Mouse (Mus musculus) heart, embryonic 15.5 days (tissue): ENCODE data around the gene Nmu. TPM values are rescaled to one million over a fixed set of nuclear protein-coding genes. Genes with fewer than 3 reads are reported as not detected.

ENCODE experiments used
- ATAC-seq: fragments of 200-750 bp; cut with Nextera tagmentation; replicated peaks from 2 replicates; pipeline ENCODE4 v1.8.0; 2017; ENCODE audit warnings: low read depth, moderate TSS enrichment; ENCODE audit not compliant: insufficient number of reproducible peaks, insufficient read depth, low FRiP score
- H3K27ac ChIP-seq: fragments of 300-500 bp; sonication (generic); 2 replicates; pipeline ENCODE4 v1.5.1; 2015; ENCODE audit warnings: mild to moderate bottlenecking, inconsistent platforms
- H3K27me3 ChIP-seq: fragments of 300-500 bp; sonication (generic); 2 replicates; pipeline ENCODE4 v1.6.1; 2015; ENCODE audit warnings: inconsistent platforms
- H3K36me3 ChIP-seq: fragments of 300-500 bp; sonication (generic); 2 replicates; pipeline ENCODE4 v1.6.1; 2015; ENCODE audit warnings: mild to moderate bottlenecking, inconsistent platforms
- H3K4me1 ChIP-seq: fragments of 300-500 bp; sonication (generic); replicated peaks from 2 replicates; pipeline ENCODE4 v1.6.1; 2015; ENCODE audit warnings: inconsistent platforms
- H3K4me2 ChIP-seq: fragments of 300-500 bp; sonication (generic); 2 replicates; pipeline ENCODE4 v1.6.1; 2015; ENCODE audit warnings: inconsistent platforms, mild to moderate bottlenecking, moderate library complexity
- H3K4me3 ChIP-seq: fragments of 300-500 bp; sonication (generic); 2 replicates; pipeline ENCODE4 v1.5.1; 2015; ENCODE audit warnings: mild to moderate bottlenecking, inconsistent platforms
- H3K9ac ChIP-seq: fragments of 300-500 bp; sonication (generic); 2 replicates; pipeline ENCODE4 v1.6.1; 2015; ENCODE audit warnings: mild to moderate bottlenecking, inconsistent platforms
- H3K9me3 ChIP-seq: fragments of 300-500 bp; sonication (generic); replicated peaks from 2 replicates; pipeline ENCODE4 v1.6.1; 2016; ENCODE audit warnings: inconsistent platforms
- WGBS: fragments of 180-500 bp; shearing (Covaris S2); methylation state at CpG from one replicate; pipeline ENCODE4 v1.1.7; 2015; ENCODE audit warnings: mixed read lengths; 5-methylcytosine and 5-hydroxymethylcytosine counted together
- polyA plus RNA-seq: library from polyadenylated mRNA; unstranded; fragments of >200 nt; fragmentation: Nextera tagmentation; extraction: Ambion mirVana; gene quantifications from 2 replicates; pipeline ENCODE4 v1.2.1, GENCODE M21; 2015

Gene Nmu
- polyA plus RNA-seq, result not detected in 2 replicates

DNA sequence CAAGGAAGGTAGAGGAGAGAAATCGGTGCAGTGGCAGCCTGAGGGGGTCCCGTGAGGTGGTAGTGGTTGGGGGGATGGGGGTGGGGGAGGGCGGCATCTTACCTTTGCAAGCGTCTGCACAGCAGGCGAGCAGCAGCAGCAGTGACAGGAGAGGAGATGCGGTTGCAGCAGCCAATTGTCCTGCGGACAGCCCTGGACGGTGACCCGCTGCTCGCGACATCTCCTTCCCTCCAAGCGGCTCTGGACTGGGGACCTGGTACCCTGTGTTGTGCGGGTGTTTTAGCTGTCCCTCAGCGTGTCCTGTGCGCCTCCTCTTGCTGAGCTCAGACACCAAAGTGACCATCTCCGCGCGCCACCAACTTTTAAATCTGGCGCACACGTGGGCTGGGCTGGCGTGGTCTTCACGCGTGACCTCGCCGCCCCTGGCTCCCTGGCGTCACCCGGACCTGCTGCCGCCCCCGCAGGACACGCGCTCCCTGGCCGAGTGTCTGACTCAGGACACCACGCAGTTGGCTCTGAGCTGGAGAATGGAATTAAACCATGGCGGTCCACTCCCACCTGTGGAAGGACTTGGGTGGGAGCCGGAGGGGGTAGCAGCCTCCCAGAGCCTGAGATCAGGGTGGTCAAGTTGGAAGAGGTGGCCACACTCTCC, at the start of gene Nmu:
Gene Nmu (minus strand): TSS at position 336 of the 652 bp plus-strand sequence.
- H3K9me3 ChIP-seq, result no peaks in the 10 kb centered on the region
- H3K4me1 ChIP-seq, result peaks cover 9% of the 10 kb centered on the region
- H3K4me3 ChIP-seq, result peak within 1 kb of the TSS; percentile 41
- H3K36me3 ChIP-seq, result no peaks in the 10 kb centered on the region
- H3K27ac ChIP-seq, result no peak within 1 kb of the TSS
- 4% methylated on average over 35 of the region's 35 CpGs for WGBS
- peaks cover 19% of the 10 kb centered on the region for H3K27me3 ChIP-seq
- H3K4me2 ChIP-seq, result peak within 1 kb of the TSS; percentile 75
- ATAC-seq, result no peak
- no peak within 1 kb of the TSS; the same call in 1 of the 2 replicates for H3K9ac ChIP-seq

- Histone ChIP-seq H3K36me3 (no peaks in the 10 kb centered on the region), H3K9ac (no peak overlapping the region), H3K27ac (no peak overlapping the region), H3K4me3 (no peak overlapping the region), H3K9me3 (no peaks in the 10 kb centered on the region), H3K27me3 (no peaks in the 10 kb centered on the region), H3K4me2 (no peak overlapping the region), H3K4me1 (no peaks in the 10 kb centered on the region)
- ATAC-seq, result no peak
- 72% methylated on average over 4 of the region's 4 CpGs for WGBS
These were observed 48.1 kb upstream of the Nmu start for GRCm38 (mm10) chr5:76411697-76412096.

- Histone ChIP-seq H3K27me3 (no peaks in the 10 kb centered on the region), H3K36me3 (no peaks in the 10 kb centered on the region), H3K9ac (no peak overlapping the region), H3K4me1 (no peaks in the 10 kb centered on the region), H3K4me2 (no peak overlapping the region), H3K9me3 (no peaks in the 10 kb centered on the region), H3K4me3 (no peak overlapping the region), H3K27ac (no peak overlapping the region)
- 88% methylated on average over 5 of the region's 5 CpGs for WGBS
- no peak for ATAC-seq
These were observed 30.8 kb upstream of the Nmu start for GRCm38 (mm10) chr5:76394382-76394781.

- no peak for ATAC-seq
- H3K9ac ChIP-seq, result no peak overlapping the region
- no peak overlapping the region for H3K27ac ChIP-seq
- 79% methylated on average over 10 of the region's 10 CpGs for WGBS
- H3K4me3 ChIP-seq, result no peak overlapping the region
- H3K27me3 ChIP-seq, result no peaks in the 10 kb centered on the region
- H3K9me3 ChIP-seq, result no peaks in the 10 kb centered on the region
- no peaks in the 10 kb centered on the region for H3K4me1 ChIP-seq
- no peak overlapping the region for H3K4me2 ChIP-seq
- H3K36me3 ChIP-seq, result no peaks in the 10 kb centered on the region
These were observed 25.6 kb upstream of the Nmu start for GRCm38 (mm10) chr5:76389041-76389795.

DNA sequence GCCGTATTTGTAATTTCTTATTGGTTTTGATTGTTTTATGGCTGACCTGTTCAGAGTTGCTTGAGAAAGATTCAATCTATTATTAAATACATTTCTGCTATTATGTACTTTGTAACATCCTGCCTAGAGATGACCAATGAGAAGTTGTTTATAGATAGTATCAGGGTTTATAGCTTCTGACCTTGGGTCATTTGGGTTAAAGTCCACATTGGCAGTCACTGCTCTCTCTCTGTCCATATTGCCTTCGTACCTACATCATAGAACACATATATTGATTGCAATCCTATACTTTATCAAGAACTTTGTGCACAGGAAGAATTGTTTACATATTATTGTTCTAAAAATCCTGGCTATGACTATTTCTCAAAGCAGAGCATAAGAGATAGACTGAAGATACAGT, 24.9 kb upstream of the Nmu start:
- H3K27ac ChIP-seq, result no peak overlapping the region
- no peaks in the 10 kb centered on the region for H3K4me1 ChIP-seq
- H3K36me3 ChIP-seq, result no peaks in the 10 kb centered on the region
- no peaks in the 10 kb centered on the region for H3K9me3 ChIP-seq
- WGBS, result 79% methylated on average over 2 of the region's 2 CpGs
- no peak overlapping the region for H3K9ac ChIP-seq
- no peak overlapping the region for H3K4me3 ChIP-seq
- no peak overlapping the region for H3K4me2 ChIP-seq
- no peak for ATAC-seq
- H3K27me3 ChIP-seq, result no peaks in the 10 kb centered on the region

- Histone ChIP-seq H3K9ac (no peak overlapping the region), H3K27me3 (no peaks in the 10 kb centered on the region), H3K4me1 (no peaks in the 10 kb centered on the region), H3K36me3 (no peaks in the 10 kb centered on the region), H3K4me2 (no peak overlapping the region), H3K4me3 (no peak overlapping the region), H3K27ac (no peak overlapping the region), H3K9me3 (no peaks in the 10 kb centered on the region)
- 69% methylated on average over 6 of the region's 6 CpGs for WGBS
- ATAC-seq, result no peak
These were observed 20.1 kb upstream of the Nmu start for GRCm38 (mm10) chr5:76383673-76384072.

GRCm38 (mm10) chr5:76381836-76382235, 18.2 kb upstream of the Nmu start:
- no peaks in the 10 kb centered on the region for H3K27me3 ChIP-seq
- H3K4me2 ChIP-seq, result no peak overlapping the region
- WGBS, result 78% methylated on average over 5 of the region's 5 CpGs
- H3K9ac ChIP-seq, result no peak overlapping the region
- no peak for ATAC-seq
- H3K4me3 ChIP-seq, result no peak overlapping the region
- H3K36me3 ChIP-seq, result no peaks in the 10 kb centered on the region
- H3K4me1 ChIP-seq, result no peaks in the 10 kb centered on the region
- no peaks in the 10 kb centered on the region for H3K9me3 ChIP-seq
- H3K27ac ChIP-seq, result no peak overlapping the region

DNA sequence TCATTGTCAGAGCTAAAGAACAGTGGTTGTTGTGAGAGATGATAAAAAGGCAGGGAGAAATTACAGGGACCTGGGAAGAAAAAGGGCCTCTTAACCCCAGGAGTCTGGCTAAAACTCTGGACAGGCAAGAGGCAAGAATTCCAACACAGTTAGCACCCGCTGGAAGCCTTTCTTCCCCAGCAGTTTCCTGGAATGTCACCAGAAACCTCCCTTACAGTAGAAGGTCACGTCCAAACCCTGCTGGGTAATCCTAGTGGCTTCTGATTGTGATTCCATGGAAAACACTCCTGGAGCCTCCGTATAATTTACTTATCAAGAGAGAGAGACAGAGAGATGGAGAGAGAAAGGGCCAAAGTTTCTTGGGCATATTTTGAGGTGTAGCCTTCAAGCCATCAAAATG, 15.6 kb upstream of the Nmu start:
- 25% methylated on average over 3 of the region's 3 CpGs for WGBS
- H3K27me3 ChIP-seq, result no peaks in the 10 kb centered on the region
- H3K27ac ChIP-seq, result no peak overlapping the region
- no peaks in the 10 kb centered on the region for H3K9me3 ChIP-seq
- no peaks in the 10 kb centered on the region for H3K4me1 ChIP-seq
- no peak for ATAC-seq
- H3K9ac ChIP-seq, result no peak overlapping the region
- no peaks in the 10 kb centered on the region for H3K36me3 ChIP-seq
- no peak overlapping the region for H3K4me3 ChIP-seq
- no peak overlapping the region for H3K4me2 ChIP-seq

GRCm38 (mm10) chr5:76369215-76369840, 5.7 kb upstream of the Nmu start:
- Histone ChIP-seq H3K4me2 (no peak overlapping the region), H3K36me3 (no peaks in the 10 kb centered on the region), H3K27ac (no peak overlapping the region), H3K4me1 (peaks cover 8% of the 10 kb centered on the region; the same call in 1 of the 2 replicates), H3K9ac (no peak overlapping the region), H3K9me3 (no peaks in the 10 kb centered on the region), H3K27me3 (peaks cover 3% of the 10 kb centered on the region), H3K4me3 (no peak overlapping the region)
- no peak for ATAC-seq
- WGBS, result 67% methylated on average over 8 of the region's 8 CpGs

GRCm38 (mm10) chr5:76365406-76365805, 1.8 kb upstream of the Nmu start:
- ATAC-seq, result no peak
- Histone ChIP-seq H3K9ac (no peak overlapping the region), H3K27me3 (peaks cover 19% of the 10 kb centered on the region), H3K4me2 (no peak overlapping the region), H3K4me1 (peaks cover 9% of the 10 kb centered on the region), H3K27ac (no peak overlapping the region), H3K36me3 (no peaks in the 10 kb centered on the region), H3K9me3 (no peaks in the 10 kb centered on the region), H3K4me3 (no peak overlapping the region)
- WGBS, result 50% methylated on average over 5 of the region's 5 CpGs

DNA sequence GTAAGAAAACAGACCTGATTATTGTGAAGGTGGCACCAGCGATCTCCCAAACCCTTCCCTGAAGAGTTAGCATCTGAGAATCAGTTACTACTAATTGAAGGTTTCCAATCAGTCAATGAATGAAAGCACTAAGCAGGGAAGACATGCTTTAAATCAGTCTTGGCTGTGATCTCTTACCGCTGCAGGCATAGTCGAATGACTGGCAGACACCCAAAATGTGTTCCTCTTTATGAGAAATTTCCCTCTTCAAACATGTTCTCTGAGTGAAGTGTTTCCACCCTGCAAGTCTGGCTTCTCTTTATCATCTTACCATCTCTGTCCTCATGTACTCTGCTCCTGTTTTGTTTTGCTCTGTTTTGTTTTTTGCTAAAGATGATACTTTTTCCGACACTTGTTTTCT, 2.8 kb downstream of the Nmu start:
- no peak overlapping the region for H3K27ac ChIP-seq
- ATAC-seq, result no peak
- 74% methylated on average over 4 of the region's 4 CpGs for WGBS

More for the DNA sequence above, 2.8 kb downstream of the Nmu start:
- Histone ChIP-seq H3K36me3 (no peaks in the 10 kb centered on the region), H3K4me3 (no peak overlapping the region), H3K4me1 (peaks cover 9% of the 10 kb centered on the region), H3K4me2 (no peak overlapping the region), H3K27me3 (peaks cover 19% of the 10 kb centered on the region), H3K9me3 (no peaks in the 10 kb centered on the region), H3K9ac (no peak overlapping the region)
